Mouse (Mus musculus) embryonic facial prominence, embryonic 14.5 days (tissue): ENCODE measurements around the gene Izumo1. TPM values are rescaled to one million over a fixed set of nuclear protein-coding genes. Genes with fewer than 3 reads are reported as not detected.

Experiments
- ATAC-seq: fragments of 200-750 bp; cut with Nextera tagmentation; 2 replicates; pipeline ENCODE4 v1.8.0; 2017; ENCODE audit warnings: low read depth, moderate number of reproducible peaks, moderate TSS enrichment
- DNase-seq: peaks from one replicate; pipeline ENCODE4 v3.0.0-alpha.2; 2015; ENCODE audit warnings: low spot score
- H3K27ac ChIP-seq: fragments of 300-500 bp; sonication (generic); replicated peaks from 2 replicates; pipeline ENCODE4 v1.5.1; 2014; ENCODE audit warnings: low read depth, mild to moderate bottlenecking, low read length, moderate library complexity
- H3K27me3 ChIP-seq: fragments of 300-500 bp; sonication (generic); replicated peaks from 2 replicates; pipeline ENCODE4 v1.6.1; 2014; ENCODE audit warnings: low read length; ENCODE audit not compliant: control insufficient read depth, insufficient read depth
- H3K36me3 ChIP-seq: fragments of 300-500 bp; sonication (generic); 2 replicates; pipeline ENCODE4 v1.6.1; 2014; ENCODE audit warnings: low read length, mixed read lengths; ENCODE audit not compliant: control insufficient read depth, insufficient read depth
- H3K4me1 ChIP-seq: fragments of 300-500 bp; sonication (generic); 2 replicates; pipeline ENCODE4 v1.6.1; 2014; ENCODE audit warnings: antibody characterized with exemption, low read length; ENCODE audit not compliant: control insufficient read depth, insufficient read depth
- H3K4me2 ChIP-seq: fragments of 300-500 bp; sonication (generic); 2 replicates; pipeline ENCODE4 v1.6.1; 2014; ENCODE audit warnings: low read depth, mild to moderate bottlenecking, low read length, moderate library complexity, mixed read lengths
- H3K4me3 ChIP-seq: fragments of 300-500 bp; sonication (generic); 2 replicates; pipeline ENCODE4 v1.5.1; 2014; ENCODE audit warnings: low read depth, mild to moderate bottlenecking, low read length
- H3K9ac ChIP-seq: fragments of 300-500 bp; sonication (generic); 2 replicates; pipeline ENCODE4 v1.6.1; 2014; ENCODE audit warnings: low read depth, mild to moderate bottlenecking, low read length, moderate library complexity, mixed read lengths
- H3K9me3 ChIP-seq: fragments of 300-500 bp; sonication (generic); 2 replicates; pipeline ENCODE4 v1.6.1; 2016; ENCODE audit warnings: low read length; ENCODE audit not compliant: control insufficient read depth
- WGBS: fragments of 180-500 bp; shearing (Covaris S2); extraction: QIAGEN DNeasy Blood & Tissue Kit; methylation state at CpG from one replicate; pipeline ENCODE4 v1.1.7; 2014; 5-methylcytosine and 5-hydroxymethylcytosine counted together
- polyA plus RNA-seq: library from polyadenylated mRNA; unstranded; fragments of >200 nt; fragmentation: Nextera tagmentation; extraction: Ambion mirVana; gene quantifications from 2 replicates; pipeline ENCODE4 v1.2.1, GENCODE M21; 2014

Izumo1 gene
- polyA plus RNA-seq, 1 experiment from 2014 or later: 0.19 TPM

DNA sequence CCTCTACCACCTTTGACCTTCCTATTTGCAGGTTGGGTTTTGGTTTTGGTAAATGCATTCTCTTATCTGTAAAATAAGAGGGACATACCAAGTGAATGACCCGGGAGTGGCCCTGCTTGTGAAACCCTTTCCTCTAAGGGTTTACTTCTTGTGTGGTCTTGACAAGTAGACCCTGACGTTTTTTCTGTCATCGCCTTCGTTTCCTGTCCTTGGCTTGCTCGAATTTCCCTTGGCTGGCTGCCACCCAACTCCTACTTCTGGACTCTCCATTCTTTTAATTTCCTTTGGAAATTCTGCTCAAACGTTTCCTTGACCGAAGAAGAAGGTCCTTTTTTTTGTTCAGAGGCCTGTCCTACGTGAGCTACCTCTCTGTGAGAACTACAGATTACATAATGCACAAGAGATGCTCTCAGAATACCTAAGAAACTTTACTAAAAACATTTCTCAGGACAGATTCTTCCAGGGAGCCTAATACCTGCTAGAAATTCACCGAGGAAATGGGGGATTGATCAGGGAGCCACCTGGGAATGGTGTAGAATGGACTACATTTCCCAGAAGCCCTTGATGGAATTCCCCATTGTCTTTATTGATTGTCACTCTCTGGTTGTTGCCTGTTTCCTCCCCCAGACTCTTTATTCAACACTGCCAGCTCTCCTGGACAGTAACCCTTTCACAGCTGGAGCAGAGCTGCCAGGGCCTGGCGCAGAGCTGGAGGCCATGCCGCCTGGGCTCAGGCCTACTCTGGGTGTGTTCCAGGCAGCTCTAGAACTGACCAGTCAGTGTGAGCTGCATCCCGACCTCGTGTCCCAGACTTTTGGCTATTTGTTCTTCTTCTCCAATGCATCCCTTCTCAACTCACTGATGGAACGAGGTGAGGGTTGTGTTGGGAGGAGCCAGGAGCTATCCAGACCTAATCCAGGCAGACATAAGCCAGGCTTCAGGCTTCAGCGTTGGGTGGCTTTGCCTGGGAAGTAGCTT, 14.4 kb downstream of the Izumo1 start:
- Histone ChIP-seq H3K27ac (no peak overlapping the region; the same call in 1 of the 2 replicates), H3K4me2 (no peak overlapping the region), H3K4me1 (peaks cover 19% of the 10 kb centered on the region), H3K27me3 (no peaks in the 10 kb centered on the region; the same call in 1 of the 2 replicates), H3K9me3 (no peaks in the 10 kb centered on the region), H3K9ac (no peak overlapping the region), H3K4me3 (no peak overlapping the region), H3K36me3 (peaks cover 10% of the 10 kb centered on the region)
- ATAC-seq (no peak), DNase-seq (peak; percentile 56)
- WGBS: 72% methylated on average over 15 of the region's 15 CpGs

DNA sequence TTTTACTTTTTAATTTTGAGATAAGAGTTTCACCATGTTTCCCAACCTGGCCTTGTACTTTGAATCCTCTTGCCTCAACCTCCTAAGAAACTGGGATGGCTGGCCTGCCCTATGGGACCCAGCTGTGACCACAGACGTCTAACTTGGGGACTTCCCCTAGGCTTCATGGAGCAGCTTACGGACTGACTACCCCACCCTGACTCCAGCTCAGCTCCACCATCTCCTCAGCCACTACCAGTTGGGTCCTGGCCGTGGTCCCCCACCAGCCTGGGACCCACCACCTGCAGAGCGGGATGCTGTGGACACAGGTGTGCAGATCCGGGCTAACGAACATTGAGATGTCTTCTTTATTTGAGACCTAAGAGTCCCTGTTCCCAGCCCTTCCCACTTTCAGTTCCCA, 16.1 kb downstream of the Izumo1 start:
- Histone ChIP-seq H3K27ac (no peak overlapping the region), H3K4me1 (peaks cover 30% of the 10 kb centered on the region), H3K9ac (no peak overlapping the region), H3K4me2 (peak overlapping the region; percentile 61; the same call in 1 of the 2 replicates), H3K4me3 (peak overlapping the region; percentile 36; the same call in 1 of the 2 replicates), H3K27me3 (no peaks in the 10 kb centered on the region; the same call in 1 of the 2 replicates), H3K9me3 (no peaks in the 10 kb centered on the region), H3K36me3 (peaks cover 10% of the 10 kb centered on the region)
- WGBS: 92% methylated on average over 6 of the region's 6 CpGs
- ATAC-seq (no peak), DNase-seq (no peak)

DNA sequence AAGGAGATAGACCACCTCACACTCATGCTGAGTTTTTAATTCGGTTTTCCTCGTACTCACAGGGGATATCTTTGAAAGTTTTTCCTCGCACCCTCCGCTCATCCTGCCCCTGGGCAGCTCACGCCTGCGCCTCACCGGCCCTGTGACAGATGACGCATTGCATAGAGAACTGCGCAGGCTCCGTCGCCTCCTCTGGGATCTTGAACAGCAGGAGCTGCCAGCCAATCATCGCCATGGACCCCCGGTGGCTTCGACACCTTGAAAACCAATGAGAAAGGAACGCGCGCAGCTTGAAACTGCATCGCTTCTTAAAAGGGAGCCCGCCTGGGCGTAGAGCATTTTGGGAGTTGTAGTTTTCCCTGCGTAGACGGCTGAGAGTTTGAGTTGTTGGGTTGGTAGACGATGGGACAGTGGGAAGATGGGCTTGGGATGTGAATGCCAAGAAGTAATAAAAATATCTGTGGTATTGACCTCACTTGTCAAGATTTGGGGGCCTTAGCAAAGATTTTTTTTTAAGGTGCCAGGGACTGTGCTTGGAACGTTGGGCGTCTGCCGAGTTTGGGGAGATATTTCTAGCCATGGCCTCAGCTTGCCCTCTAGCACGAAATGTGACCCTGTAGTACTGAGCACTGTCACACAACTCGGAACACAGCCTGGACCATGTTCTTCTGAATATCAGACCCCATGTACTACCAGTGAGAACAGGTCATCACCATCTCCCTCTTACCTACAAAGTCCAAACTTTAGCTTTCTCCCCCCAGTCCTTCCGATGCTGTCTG, 17.2 kb downstream of the Izumo1 start:
- Histone ChIP-seq H3K27ac (peak overlapping the region; percentile 25; the same call in 1 of the 2 replicates), H3K36me3 (peaks cover 10% of the 10 kb centered on the region), H3K4me2 (peak overlapping the region; percentile 61), H3K4me3 (peak overlapping the region; percentile 36), H3K27me3 (no peaks in the 10 kb centered on the region), H3K9me3 (no peaks in the 10 kb centered on the region), H3K9ac (peak overlapping the region; percentile 59), H3K4me1 (peaks cover 33% of the 10 kb centered on the region)
- ATAC-seq: peak; percentile 85
- WGBS: 17% methylated on average over 29 of the region's 29 CpGs
- peak; percentile 99 for DNase-seq

DNA sequence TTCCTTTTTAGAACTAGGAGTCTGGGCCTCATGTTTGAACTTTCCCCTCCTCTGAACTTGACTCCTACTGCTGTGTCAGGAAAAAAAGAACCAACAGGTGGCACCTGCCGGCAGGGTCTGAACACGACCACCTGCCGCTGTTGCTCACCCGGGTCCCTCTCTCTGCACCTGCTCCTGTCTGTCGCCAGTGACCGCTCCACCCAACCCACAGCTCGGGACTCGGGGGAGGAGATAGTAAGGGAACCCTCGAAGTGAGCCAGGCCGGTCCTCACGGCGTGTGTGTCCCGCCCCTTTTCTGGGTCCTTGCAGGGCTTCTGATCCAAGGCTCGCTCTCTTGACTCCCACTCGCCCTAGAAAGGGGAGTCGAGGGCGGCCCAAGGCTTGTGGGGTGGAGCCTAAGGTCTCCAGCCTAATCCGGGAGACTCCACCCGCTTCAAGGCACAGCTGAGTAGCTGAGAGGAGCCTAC, 18.0 kb downstream of the Izumo1 start, which contains the start of gene Mamstr:
Gene Mamstr (plus strand): TSS at position 417 of the 467 bp plus-strand sequence.
- Histone ChIP-seq H3K4me1 (peaks cover 39% of the 10 kb centered on the region), H3K9ac (peak within 1 kb of the TSS; percentile 30; the same call in 1 of the 2 replicates), H3K27me3 (no peaks in the 10 kb centered on the region), H3K36me3 (peaks cover 10% of the 10 kb centered on the region), H3K4me2 (peak within 1 kb of the TSS; percentile 81), H3K9me3 (no peaks in the 10 kb centered on the region), H3K4me3 (peak within 1 kb of the TSS; percentile 8; the same call in 1 of the 2 replicates), H3K27ac (peak within 1 kb of the TSS; percentile 74)
- no peak for ATAC-seq
- WGBS: 14% methylated on average over 19 of the region's 19 CpGs
- peak; percentile 86 for DNase-seq

DNA sequence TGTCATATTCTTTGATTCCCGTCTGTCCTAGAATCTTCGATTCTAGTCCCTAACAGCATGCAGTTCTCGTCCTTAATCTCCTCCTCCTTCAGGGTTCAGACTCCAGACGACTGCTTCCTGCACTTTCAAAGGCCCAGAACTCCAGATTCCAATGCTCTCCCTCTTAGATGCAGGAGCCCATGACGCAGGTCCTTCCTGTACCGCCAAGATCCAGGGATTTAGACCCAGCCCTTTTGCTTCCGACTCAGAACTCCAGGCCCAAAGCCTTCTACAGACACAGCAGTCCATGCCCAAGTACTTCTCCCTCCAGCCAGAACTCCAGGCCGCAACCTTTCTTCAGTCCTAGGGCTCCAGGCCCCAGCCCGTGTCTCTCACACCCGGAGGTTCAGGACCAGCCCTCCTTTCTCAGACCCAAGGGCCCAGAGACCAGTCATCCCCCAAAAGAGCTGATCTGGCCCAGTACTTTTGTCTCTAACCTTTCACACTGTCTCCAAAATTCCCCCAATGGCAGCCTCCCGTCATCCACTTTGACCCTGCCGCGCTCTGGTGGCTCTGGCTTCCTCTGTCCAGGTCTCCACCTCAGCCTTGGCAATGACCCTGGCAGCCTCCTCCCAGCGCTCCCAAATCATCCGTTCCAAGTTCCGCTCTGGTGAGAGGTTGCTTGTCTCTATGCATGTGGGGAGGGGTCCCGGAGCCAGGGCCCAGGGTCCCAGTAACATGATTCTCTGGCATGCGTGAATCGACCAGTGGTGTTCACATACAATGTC, 18.8 kb downstream of the Izumo1 start:
- H3K27me3 ChIP-seq: no peaks in the 10 kb centered on the region
- H3K4me2 ChIP-seq: peak overlapping the region; percentile 81; the same call in 1 of the 2 replicates
- H3K36me3 ChIP-seq: peaks cover 10% of the 10 kb centered on the region
- ATAC-seq (no peak), DNase-seq (no peak)
- H3K4me1 ChIP-seq: peaks cover 41% of the 10 kb centered on the region
- H3K9me3 ChIP-seq: no peaks in the 10 kb centered on the region
- H3K4me3 ChIP-seq: peak overlapping the region; percentile 8; the same call in 1 of the 2 replicates
- peak overlapping the region; percentile 74 for H3K27ac ChIP-seq
- WGBS: 67% methylated on average over 19 of the region's 19 CpGs
- peak overlapping the region; percentile 30; the same call in 1 of the 2 replicates for H3K9ac ChIP-seq

DNA sequence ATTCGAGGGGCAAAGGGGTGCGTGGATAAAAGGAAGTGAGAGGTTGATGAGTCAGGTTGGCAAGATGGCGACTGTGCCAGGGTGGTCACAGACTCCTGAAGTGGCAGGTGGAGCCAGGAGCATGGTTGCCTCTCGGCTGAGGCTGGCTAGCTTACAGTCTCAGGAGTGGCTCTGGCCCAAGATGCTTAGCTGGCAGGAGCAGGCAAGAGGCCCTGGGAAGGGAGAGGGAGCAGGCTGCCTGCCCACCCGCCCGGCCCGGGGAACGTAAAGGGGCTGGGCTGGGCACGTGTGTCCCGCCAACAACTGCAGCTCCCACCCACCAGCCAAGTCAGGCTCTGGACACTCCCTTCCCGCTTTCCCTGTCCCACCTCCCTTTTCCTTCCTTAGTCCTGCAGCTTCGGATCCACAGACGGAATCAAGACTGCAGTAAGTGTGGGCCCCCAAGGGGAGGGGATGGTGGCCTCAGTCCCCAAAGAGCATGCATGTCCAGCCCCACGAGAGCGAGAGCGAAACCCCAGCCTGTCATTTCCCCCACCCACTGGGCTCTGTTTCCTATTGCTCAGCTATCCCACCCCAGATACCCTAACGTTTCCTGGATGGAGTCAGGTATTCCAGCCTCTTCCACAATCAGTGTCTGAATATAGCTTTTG, 19.9 kb downstream of the Izumo1 start:
- H3K27me3 ChIP-seq: no peaks in the 10 kb centered on the region
- H3K4me1 ChIP-seq: peaks cover 41% of the 10 kb centered on the region
- DNase-seq: peak; percentile 85
- 51% methylated on average over 16 of the region's 17 CpGs for WGBS
- H3K9me3 ChIP-seq: no peaks in the 10 kb centered on the region
- H3K36me3 ChIP-seq: peaks cover 5% of the 10 kb centered on the region
- 0 out of 2 replicates have a peak, but pooled peaks have one; percentile 1 for ATAC-seq
- peak overlapping the region; percentile 48 for H3K9ac ChIP-seq
- peak overlapping the region; percentile 74 for H3K27ac ChIP-seq
- peak overlapping the region; percentile 81 for H3K4me2 ChIP-seq
- H3K4me3 ChIP-seq: peak overlapping the region; percentile 43

DNA sequence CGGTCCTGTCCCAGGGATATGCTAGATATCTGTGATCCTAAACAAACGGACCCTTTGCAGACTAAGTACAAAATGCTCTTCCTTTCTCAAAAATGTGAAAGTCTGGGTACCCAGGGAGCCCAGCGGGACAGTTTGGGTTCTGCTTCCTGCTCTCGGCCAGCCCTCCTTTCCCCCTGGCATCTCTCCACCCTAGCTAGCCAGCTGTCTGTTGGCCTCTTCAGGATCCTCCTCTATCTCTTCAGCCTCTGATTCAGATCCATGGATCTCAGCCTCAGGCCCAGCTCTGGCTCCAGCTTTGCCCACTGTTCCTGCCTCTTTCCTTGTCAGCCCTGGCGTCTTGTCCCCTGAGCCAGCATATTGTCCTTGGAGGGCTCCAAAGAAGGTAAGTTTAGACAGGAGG, 20.5 kb downstream of the Izumo1 start:
- H3K27ac ChIP-seq: 0 out of 2 replicates have a peak overlapping the region, but pooled peaks have one; percentile 74
- WGBS: 71% methylated on average over 5 of the region's 5 CpGs

More for the DNA sequence above, 20.5 kb downstream of the Izumo1 start:
- Histone ChIP-seq H3K4me3 (peak overlapping the region; percentile 43), H3K9me3 (no peaks in the 10 kb centered on the region), H3K4me1 (peaks cover 41% of the 10 kb centered on the region), H3K4me2 (peak overlapping the region; percentile 81), H3K36me3 (no peaks in the 10 kb centered on the region; the same call in 1 of the 2 replicates), H3K9ac (peak overlapping the region; percentile 48), H3K27me3 (no peaks in the 10 kb centered on the region)
- DNase-seq (no peak), ATAC-seq (no peak)
